Mouse (Mus musculus): ENCODE results near the gene Gm8300. TPM values are rescaled to one million over a fixed set of nuclear protein-coding genes. Genes with fewer than 3 reads are reported as not detected.
"Not testable (repeated sequence)": the region's sequence is repeated elsewhere in the genome, so short reads cannot be mapped to it uniquely, and the experiment has no call there.

The Gm8300 gene
- not detected in 2 replicates for polyA plus RNA-seq (2011; ENCODE audit: insufficient read length, low read depth, missing spikeins)

GRCm38 (mm10) chr12:87514016-87514415 is at the start of gene Gm8300:
Gene Gm8300 (plus strand): TSS chr12:87514316.
- not testable (repeated sequence) for H3K4me1 ChIP-seq (ENCODE audit: control insufficient read depth, insufficient read depth, low read length); H3K4me3 ChIP-seq (ENCODE audit: insufficient read depth, low read length); H3K27ac ChIP-seq (ENCODE audit: insufficient read depth, low read length)

GRCm38 (mm10) chr12:87464678-87465297 is 49.3 kb upstream of the Gm8300 start:
- no peaks in the 10 kb centered on the region for H3K4me1 ChIP-seq (ENCODE audit: control insufficient read depth, insufficient read depth, low read length)
- no peak overlapping the region for H3K4me3 ChIP-seq (ENCODE audit: insufficient read depth, low read length)
- no peak for TF ChIP-seq CTCF (IDR thresholded peaks at IDR 0.05; ENCODE audit: borderline replicate concordance, insufficient read depth, low read length)
- TF ChIP-seq POLR2A (IDR thresholded peaks at IDR 0.05; ENCODE audit: low read depth, low read length) = no peak
- no peak overlapping the region for H3K27ac ChIP-seq (ENCODE audit: insufficient read depth, low read length)

- TF ChIP-seq POLR2A (IDR thresholded peaks at IDR 0.05; ENCODE audit: low read depth, low read length) (no peak), CTCF (IDR thresholded peaks at IDR 0.05; ENCODE audit: borderline replicate concordance, insufficient read depth, low read length) (no peak)
- Histone ChIP-seq H3K27ac (ENCODE audit: insufficient read depth, low read length) (no peak overlapping the region), H3K4me3 (ENCODE audit: insufficient read depth, low read length) (peak overlapping the region; percentile 81), H3K4me1 (ENCODE audit: control insufficient read depth, insufficient read depth, low read length) (peaks cover 4% of the 10 kb centered on the region)
These were observed 43.6 kb upstream of the Gm8300 start for GRCm38 (mm10) chr12:87470263-87471136.

- Histone ChIP-seq H3K4me3 (ENCODE audit: insufficient read depth, low read length) (peak overlapping the region; percentile 81), H3K27ac (ENCODE audit: insufficient read depth, low read length) (peak overlapping the region; percentile 13; the same call in 1 of the 2 replicates), H3K4me1 (ENCODE audit: control insufficient read depth, insufficient read depth, low read length) (peaks cover 4% of the 10 kb centered on the region)
- no peak for TF ChIP-seq CTCF (IDR thresholded peaks at IDR 0.05; ENCODE audit: borderline replicate concordance, insufficient read depth, low read length)
- TF ChIP-seq POLR2A (IDR thresholded peaks at IDR 0.05; ENCODE audit: low read depth, low read length) = no peak
These were observed 42.6 kb upstream of the Gm8300 start for GRCm38 (mm10) chr12:87471421-87471963.

GRCm38 (mm10) chr12:87471964-87472786 is 41.9 kb upstream of the Gm8300 start, which contains the start of gene Snw1:
Gene Snw1 (minus strand): TSS chr12:87472274.
- TF ChIP-seq POLR2A (IDR thresholded peaks at IDR 0.05; ENCODE audit: low read depth, low read length) (peak; percentile 89), CTCF (IDR thresholded peaks at IDR 0.05; ENCODE audit: borderline replicate concordance, insufficient read depth, low read length) (no peak)
- Histone ChIP-seq H3K27ac (ENCODE audit: insufficient read depth, low read length) (peak within 1 kb of the TSS; percentile 13; the same call in 1 of the 2 replicates), H3K4me3 (ENCODE audit: insufficient read depth, low read length) (peak within 1 kb of the TSS; percentile 81), H3K4me1 (ENCODE audit: control insufficient read depth, insufficient read depth, low read length) (peaks cover 4% of the 10 kb centered on the region)

GRCm38 (mm10) chr12:87474756-87475155 is 39.4 kb upstream of the Gm8300 start:
- no peak for TF ChIP-seq POLR2A (IDR thresholded peaks at IDR 0.05; ENCODE audit: low read depth, low read length)
- Histone ChIP-seq H3K27ac (ENCODE audit: insufficient read depth, low read length) (no peak overlapping the region), H3K4me1 (ENCODE audit: control insufficient read depth, insufficient read depth, low read length) (peaks cover 4% of the 10 kb centered on the region), H3K4me3 (ENCODE audit: insufficient read depth, low read length) (no peak overlapping the region)

GRCm38 (mm10) chr12:87482482-87482881 is 31.6 kb upstream of the Gm8300 start:
- not testable (repeated sequence) for H3K27ac ChIP-seq (ENCODE audit: insufficient read depth, low read length); H3K4me3 ChIP-seq (ENCODE audit: insufficient read depth, low read length); H3K4me1 ChIP-seq (ENCODE audit: control insufficient read depth, insufficient read depth, low read length)

- H3K27ac ChIP-seq (ENCODE audit: insufficient read depth, low read length); H3K4me3 ChIP-seq (ENCODE audit: insufficient read depth, low read length); H3K4me1 ChIP-seq (ENCODE audit: control insufficient read depth, insufficient read depth, low read length): not testable (repeated sequence)
These were observed 25.4 kb upstream of the Gm8300 start for GRCm38 (mm10) chr12:87488683-87489082.

GRCm38 (mm10) chr12:87494421-87494820 is 19.7 kb upstream of the Gm8300 start, which contains the start of gene Gm5788:
Gene Gm5788 (plus strand): TSS chr12:87494721.
- H3K4me1 ChIP-seq (ENCODE audit: control insufficient read depth, insufficient read depth, low read length); H3K4me3 ChIP-seq (ENCODE audit: insufficient read depth, low read length); H3K27ac ChIP-seq (ENCODE audit: insufficient read depth, low read length): not testable (repeated sequence)

- H3K27ac ChIP-seq (ENCODE audit: insufficient read depth, low read length); H3K4me3 ChIP-seq (ENCODE audit: insufficient read depth, low read length); H3K4me1 ChIP-seq (ENCODE audit: control insufficient read depth, insufficient read depth, low read length): not testable (repeated sequence)
These were observed 5.5 kb downstream of the Gm8300 start for GRCm38 (mm10) chr12:87519616-87520015.
